Mouse (Mus musculus) E14TG2a.4 (cell line): Measurements from ENCODE around the gene Cd109.

Experiments used
- H3K27me3 ChIP-seq: 2 replicates; pipeline ENCODE4 v1.6.1; 2014; ENCODE audit warnings: low read length, control low read depth; ENCODE audit not compliant: insufficient read depth
- H3K36me3 ChIP-seq: 2 replicates; pipeline ENCODE4 v1.6.1; 2014; ENCODE audit warnings: low read length, control low read depth; ENCODE audit not compliant: insufficient read depth
- H3K4me1 ChIP-seq: replicated peaks from 2 replicates; pipeline ENCODE4 v1.6.1; 2014; ENCODE audit warnings: low read depth, low read length, control low read depth
- H3K4me3 ChIP-seq: replicated peaks from 2 replicates; pipeline ENCODE4 v1.5.1; 2014; ENCODE audit warnings: mild to moderate bottlenecking, low read length
- H3K9me3 ChIP-seq: 2 replicates; pipeline ENCODE4 v1.6.1; 2014; ENCODE audit warnings: low read length, control low read depth
- CTCF ChIP-seq: conservative IDR thresholded peaks from 2 replicates; pipeline ENCODE4 v1.5.1; 2014; ENCODE audit warnings: low read length
- NANOG ChIP-seq: IDR thresholded peaks from 2 replicates; pipeline ENCODE4 v1.6.1; 2014; ENCODE audit warnings: borderline replicate concordance, low read length, mixed read lengths
- POU5F1 ChIP-seq: IDR thresholded peaks from 2 replicates; pipeline ENCODE4 v1.6.1; 2014; ENCODE audit warnings: low read length, borderline replicate concordance

The Cd109 gene

GRCm38 (mm10) chr9:78615401-78616021, at the start of gene Cd109:
Gene Cd109 (plus strand): TSS chr9:78615546.
- H3K9me3 ChIP-seq: no peaks in the 10 kb centered on the region
- no peaks in the 10 kb centered on the region for H3K36me3 ChIP-seq
- H3K4me1 ChIP-seq: peaks cover 21% of the 10 kb centered on the region
- peaks cover 51% of the 10 kb centered on the region for H3K27me3 ChIP-seq
- peak within 1 kb of the TSS; percentile 83 for H3K4me3 ChIP-seq
- no peak for TF ChIP-seq CTCF
- TF ChIP-seq POU5F1: peak; percentile 81; the same call in 1 of the 2 replicates

DNA sequence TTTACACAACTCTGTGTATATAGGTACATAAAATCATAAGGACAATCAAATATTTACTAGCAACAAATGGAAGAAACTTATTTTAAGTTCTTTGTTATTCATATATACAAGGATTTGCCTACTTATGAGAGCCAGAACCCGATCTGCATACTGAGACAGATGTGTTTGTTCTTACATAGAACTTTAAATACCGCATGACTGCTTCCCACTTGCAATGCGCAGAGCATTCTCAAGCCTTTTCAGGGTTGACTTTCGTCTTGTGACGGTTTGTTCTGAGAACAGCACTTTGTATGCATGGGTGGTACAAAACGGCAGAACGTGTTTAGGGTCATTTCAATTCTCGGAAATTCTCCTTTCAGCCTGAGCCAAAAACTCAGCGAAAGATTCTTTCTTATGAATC, 45.4 kb upstream of the Cd109 start:
- Histone ChIP-seq H3K36me3 (0 out of 2 replicates have a peak, but pooled peaks cover 8% of the 10 kb centered on the region), H3K4me3 (no peak overlapping the region)
- TF ChIP-seq POU5F1: no peak
- TF ChIP-seq CTCF: no peak
- TF ChIP-seq NANOG: no peak

GRCm38 (mm10) chr9:78576466-78576865, 38.9 kb upstream of the Cd109 start:
- no peaks in the 10 kb centered on the region for H3K9me3 ChIP-seq
- no peaks in the 10 kb centered on the region for H3K27me3 ChIP-seq
- H3K36me3 ChIP-seq: peaks cover 6% of the 10 kb centered on the region; the same call in 1 of the 2 replicates
- no peak for TF ChIP-seq NANOG
- TF ChIP-seq POU5F1: no peak
- TF ChIP-seq CTCF: peak; percentile 47
- H3K4me1 ChIP-seq: peaks cover 21% of the 10 kb centered on the region
- H3K4me3 ChIP-seq: no peak overlapping the region

More for the DNA sequence above, 45.4 kb upstream of the Cd109 start:
- Histone ChIP-seq H3K9me3 (no peaks in the 10 kb centered on the region), H3K27me3 (no peaks in the 10 kb centered on the region), H3K4me1 (no peaks in the 10 kb centered on the region)

DNA sequence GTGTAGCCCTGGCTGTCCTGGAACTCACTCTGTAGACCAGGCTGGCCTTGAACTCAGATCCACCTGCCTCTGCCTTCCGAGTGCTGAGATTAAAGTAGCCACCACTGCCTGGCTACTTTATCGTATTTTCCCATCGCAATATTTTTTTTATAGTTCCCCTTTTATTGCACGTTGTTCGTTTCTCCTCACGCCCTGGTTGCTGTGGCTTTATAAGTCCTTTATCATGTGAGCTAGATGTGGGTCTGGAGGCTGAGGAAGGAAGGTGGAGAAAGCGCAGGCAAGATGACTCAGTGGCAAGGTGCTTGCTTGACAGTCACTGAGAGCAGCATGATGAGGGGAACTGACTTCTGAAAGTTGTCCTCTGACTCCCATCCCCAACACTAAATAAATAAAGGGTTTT, 36.5 kb upstream of the Cd109 start:
- Histone ChIP-seq H3K36me3 (peaks cover 6% of the 10 kb centered on the region; the same call in 1 of the 2 replicates), H3K4me1 (peaks cover 25% of the 10 kb centered on the region), H3K9me3 (no peaks in the 10 kb centered on the region), H3K27me3 (no peaks in the 10 kb centered on the region), H3K4me3 (no peak overlapping the region)
- no peak for TF ChIP-seq POU5F1
- no peak for TF ChIP-seq NANOG
- no peak for TF ChIP-seq CTCF

- no peak overlapping the region for H3K4me3 ChIP-seq
- H3K4me1 ChIP-seq: peaks cover 28% of the 10 kb centered on the region
- H3K9me3 ChIP-seq: no peaks in the 10 kb centered on the region
- H3K27me3 ChIP-seq: no peaks in the 10 kb centered on the region
- H3K36me3 ChIP-seq: peaks cover 6% of the 10 kb centered on the region; the same call in 1 of the 2 replicates
- TF ChIP-seq CTCF (no peak), POU5F1 (no peak), NANOG (no peak)
Measured at GRCm38 (mm10) chr9:78579644-78580396, 35.5 kb upstream of the Cd109 start.

DNA sequence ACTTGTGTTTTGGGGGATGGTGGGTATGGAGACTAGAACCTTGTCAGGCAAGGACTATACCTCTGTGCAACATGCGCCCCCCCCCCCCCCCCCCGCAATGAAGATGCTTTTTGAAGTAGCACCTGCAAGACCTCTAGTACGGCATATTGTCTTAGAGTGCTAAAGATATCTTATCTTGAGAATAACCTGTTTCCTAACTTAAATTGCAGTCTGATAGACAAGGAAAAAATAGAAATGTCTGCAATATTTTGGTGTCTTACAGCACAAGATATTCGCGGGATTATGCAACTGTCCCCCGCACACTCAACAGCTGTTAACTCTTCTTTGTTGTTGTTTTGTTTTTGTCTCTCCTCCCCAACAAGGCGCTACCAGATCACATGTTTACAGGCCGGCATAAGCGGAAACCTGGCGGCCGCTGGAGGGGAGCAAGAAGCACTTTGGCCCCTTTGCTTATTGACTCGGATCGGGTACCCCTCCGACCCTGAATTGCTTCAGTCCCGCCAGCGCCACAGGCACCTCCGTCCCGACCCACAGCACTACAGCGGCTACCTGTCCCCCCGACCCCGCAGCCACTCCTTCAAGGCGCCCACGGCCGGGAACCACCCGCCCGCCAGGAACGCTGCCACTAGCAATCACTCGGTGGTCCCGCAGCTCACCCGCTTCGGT, 28.0 kb upstream of the Cd109 start:
- H3K27me3 ChIP-seq: no peaks in the 10 kb centered on the region
- TF ChIP-seq NANOG (no peak), POU5F1 (no peak), CTCF (no peak)
- H3K36me3 ChIP-seq: no peaks in the 10 kb centered on the region
- peak overlapping the region; percentile 85 for H3K4me3 ChIP-seq
- H3K4me1 ChIP-seq: peaks cover 38% of the 10 kb centered on the region
- no peaks in the 10 kb centered on the region for H3K9me3 ChIP-seq

DNA sequence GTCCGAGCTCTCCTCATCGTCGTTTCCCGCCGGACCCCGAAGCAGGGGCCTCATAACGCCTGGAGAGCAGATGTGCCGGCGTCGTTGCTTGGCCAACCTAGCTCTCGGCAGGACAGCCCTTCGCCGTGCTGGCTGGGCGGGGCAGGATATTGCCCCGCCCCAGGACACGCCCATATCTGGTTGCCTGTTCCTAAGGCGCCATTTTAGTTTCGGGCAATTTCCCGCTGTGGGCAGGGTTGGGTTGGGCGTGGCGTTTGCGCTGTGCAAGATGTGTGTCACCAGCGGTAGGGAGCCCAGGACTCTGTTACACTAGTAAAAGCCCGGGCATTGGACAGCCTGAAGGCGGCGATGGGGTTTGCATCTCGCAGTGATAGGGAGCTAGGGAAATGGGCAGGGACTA, 27.4 kb upstream of the Cd109 start, which contains the start of gene Slc17a5:
Slc17a5 (minus strand) TSS at position 128 of the 400 bp plus-strand sequence.
- TF ChIP-seq NANOG (no peak), CTCF (no peak), POU5F1 (no peak)
- Histone ChIP-seq H3K27me3 (no peaks in the 10 kb centered on the region), H3K9me3 (no peaks in the 10 kb centered on the region), H3K4me3 (peak within 1 kb of the TSS; percentile 85), H3K36me3 (no peaks in the 10 kb centered on the region), H3K4me1 (peaks cover 38% of the 10 kb centered on the region)

- TF ChIP-seq POU5F1 (no peak), CTCF (no peak), NANOG (no peak)
- Histone ChIP-seq H3K27me3 (no peaks in the 10 kb centered on the region), H3K36me3 (no peaks in the 10 kb centered on the region), H3K4me3 (peak overlapping the region; percentile 85), H3K4me1 (peaks cover 37% of the 10 kb centered on the region), H3K9me3 (no peaks in the 10 kb centered on the region)
Measured at GRCm38 (mm10) chr9:78588411-78589033, 26.8 kb upstream of the Cd109 start.
